ENCODE assay signal across 10 mouse cellular contexts in the genomic region with DNA sequence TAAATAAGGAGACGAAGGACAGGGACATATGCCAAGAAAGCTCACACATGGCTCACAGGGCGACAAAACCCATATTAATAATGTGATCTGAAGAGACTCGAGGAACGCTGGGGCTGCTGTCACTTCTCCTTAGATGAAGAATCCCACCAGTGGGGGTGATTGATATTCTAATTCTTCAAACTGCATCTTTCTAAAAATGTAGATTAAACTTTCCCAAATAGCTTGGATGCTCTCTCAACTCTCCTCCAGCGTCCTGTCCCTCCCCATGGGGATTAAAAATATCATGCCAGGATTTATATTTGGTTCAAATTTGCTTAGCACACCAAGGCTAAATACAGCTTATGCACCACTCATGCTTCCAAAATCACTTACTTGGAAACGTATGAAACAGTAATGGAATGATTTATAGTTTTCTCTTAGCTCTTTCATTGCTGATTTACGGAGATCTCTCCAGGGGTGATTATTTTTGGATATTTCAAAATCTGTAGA.
DNase-seq lines count a peak whose midpoint lies in the region; ATAC-seq and TF ChIP-seq lines count a peak whose summit lies in the region.
"Had no signal": no experiment of that assay in that cellular context is flagged by ENCODE, and none has a peak within 500 bp of the region (broad histone marks: within the 10 kb centered on the region; RNA-seq: fewer than 3 reads in every experiment).

No protein-coding gene starts in this region.

- H3K27me3 ChIP-seq in liver, embryonic 11.5 days (replicated peaks; ENCODE audit: control insufficient read depth, insufficient read depth, low read length), result no peaks in the 10 kb centered on the region
- no peaks in the 10 kb centered on the region for H3K27me3 ChIP-seq in neural tube, embryonic 12.5 days (replicated peaks)
- H3K27me3 ChIP-seq: Patski had no signal

- intact Hi-C loops in gastrocnemius, adult 2 months (cut with DNase I), result no loop called here
- intact Hi-C loops in gastrocnemius, postnatal 14 days (cut with DNase I; ENCODE audit: low total_unique reads), result no loop called here
- intact Hi-C loops in heart, postnatal 10 days (cut with DNase I), result loop anchor here (2.0 kb wide), 1 partner anchor 21 kb away; no protein-coding TSS in a partner anchor

- 62% methylated on average over 7 of the region's 7 CpGs for WGBS in liver, embryonic 11.5 days
- 33% methylated on average over 7 of the region's 7 CpGs for WGBS in neural tube, embryonic 12.5 days

- ATAC-seq in liver, embryonic 11.5 days (replicated peaks; ENCODE audit: low FRiP score), result no peak
- no peak for ATAC-seq in neural tube, embryonic 12.5 days (ENCODE audit: low FRiP score, low read depth)
- ATAC-seq: lung, postnatal 0 days; Patski had no signal

- H3K36me3 ChIP-seq in liver, embryonic 11.5 days (ENCODE audit: control insufficient read depth, insufficient read depth, low read length), result no peaks in the 10 kb centered on the region
- H3K36me3 ChIP-seq in neural tube, embryonic 12.5 days, result no peaks in the 10 kb centered on the region

- H3K4me2 ChIP-seq in liver, embryonic 11.5 days, result no peak overlapping the region
- peak overlapping the region; percentile 41 for H3K4me2 ChIP-seq in neural tube, embryonic 12.5 days (replicated peaks)

- H3K4me1 ChIP-seq in liver, embryonic 11.5 days (replicated peaks; ENCODE audit: control insufficient read depth, insufficient read depth, low read length), result peaks cover 12% of the 10 kb centered on the region; the same call in 1 of the 2 replicates
- H3K4me1 ChIP-seq in neural tube, embryonic 12.5 days, result peaks cover 91% of the 10 kb centered on the region

- H3K4me3 ChIP-seq in gastrocnemius, adult 2 months, result no peak overlapping the region
- H3K4me3 ChIP-seq in liver, embryonic 11.5 days (ENCODE audit: low read depth, low read length), result no peak overlapping the region
- no peak overlapping the region for H3K4me3 ChIP-seq in neural tube, embryonic 12.5 days

- no peak for TF ChIP-seq CTCF in gastrocnemius, adult 2 months (IDR thresholded peaks at IDR 0.05)

- no peaks in the 10 kb centered on the region for H3K9me3 ChIP-seq in liver, embryonic 11.5 days (ENCODE audit: control insufficient read depth, low read length)
- H3K9me3 ChIP-seq in neural tube, embryonic 12.5 days, result no peaks in the 10 kb centered on the region

- DNase-seq in gastrocnemius, adult 2 months, result no peak
- DNase-seq in gastrocnemius, postnatal 14 days, result no peak
- no peak for DNase-seq in liver, embryonic 11.5 days (ENCODE audit: low spot score)
- no peak for DNase-seq in liver
- peak; percentile 18 to 21 for DNase-seq in heart, postnatal 10 days
- DNase-seq in cerebellum, postnatal 10 days, result no peak
- DNase-seq in urinary bladder, adult 18-20 months (ENCODE audit: low spot score in 2 of 2), result no peak

- H3K9ac ChIP-seq in liver, embryonic 11.5 days (ENCODE audit: low read depth, low read length), result no peak overlapping the region
- no peak overlapping the region for H3K9ac ChIP-seq in neural tube, embryonic 12.5 days

- H3K27ac ChIP-seq in gastrocnemius, adult 2 months, result peak overlapping the region; percentile 57
- peak overlapping the region; percentile 23; the same call in 1 of the 2 replicates for H3K27ac ChIP-seq in liver, embryonic 11.5 days (ENCODE audit: low read depth, low read length)
- H3K27ac ChIP-seq in neural tube, embryonic 12.5 days, result peak overlapping the region; percentile 92

Comparison
In these comparisons a context has a peak if more than half of its experiments do, and no peak if none do; other contexts are left out.
1. DNase-seq: peak in heart, postnatal 10 days (2 of 2); none in gastrocnemius, adult 2 months (single experiment), gastrocnemius, postnatal 14 days (single experiment), liver, embryonic 11.5 days (single experiment), liver (single experiment), cerebellum, postnatal 10 days (0 of 2) and urinary bladder, adult 18-20 months (0 of 2).
2. H3K27ac ChIP-seq: peak in every context shown above with its lines; median percentile 92 in neural tube, embryonic 12.5 days; 57 in gastrocnemius, adult 2 months; 23 in liver, embryonic 11.5 days.